Mouse (Mus musculus) liver, embryonic 14.5 days (tissue): ENCODE measurements around the gene Olfr1184.
"Not testable (repeated sequence)": the region's sequence is repeated elsewhere in the genome, so short reads cannot be mapped to it uniquely, and the experiment has no call there.

Experiments used
- CTCF ChIP-seq: IDR thresholded peaks from 2 replicates; pipeline ENCODE4 v1.5.1; 2016; ENCODE audit warnings: antibody characterized with exemption, low read depth, control low read depth
- EP300 ChIP-seq: IDR thresholded peaks from 2 replicates; pipeline ENCODE4 v1.6.1; 2016; ENCODE audit warnings: antibody characterized with exemption, low read depth

- not testable (repeated sequence) for TF ChIP-seq CTCF, EP300
Observed at GRCm38 (mm10) chr2:88454567-88454966, 28.8 kb upstream of the Olfr1184 start, which contains the start of gene Olfr1183.
